Mouse (Mus musculus): Measurements from ENCODE around the gene Lama4. TPM values are rescaled to one million over a fixed set of nuclear protein-coding genes. Genes with fewer than 3 reads are reported as not detected.

The Lama4 gene
- polyA plus RNA-seq, 1 experiment from 2014 or later: 12.3 TPM

GRCm38 (mm10) chr10:39141401-39141800 is 176.1 kb downstream of the Lama4 start:
- no peaks in the 10 kb centered on the region for H3K9me3 ChIP-seq (replicated peaks; ENCODE audit: control insufficient read depth, low read length)
- 98% methylated on average over 2 of the region's 2 CpGs for WGBS
- peaks cover 67% of the 10 kb centered on the region for H3K36me3 ChIP-seq (ENCODE audit: control insufficient read depth, insufficient read depth, low read length)

GRCm38 (mm10) chr10:39142216-39142615 is 176.9 kb downstream of the Lama4 start:
- Histone ChIP-seq H3K4me2 (ENCODE audit: low read length) (no peak overlapping the region), H3K27ac (ENCODE audit: low read depth, low read length) (no peak overlapping the region), H3K36me3 (ENCODE audit: control insufficient read depth, insufficient read depth, low read length) (peaks cover 71% of the 10 kb centered on the region), H3K4me1 (ENCODE audit: control insufficient read depth, insufficient read depth, low read length) (no peaks in the 10 kb centered on the region), H3K27me3 (replicated peaks; ENCODE audit: control insufficient read depth, insufficient read depth, low read length) (no peaks in the 10 kb centered on the region), H3K9me3 (replicated peaks; ENCODE audit: control insufficient read depth, low read length) (no peaks in the 10 kb centered on the region), H3K4me3 (ENCODE audit: low read depth, low read length) (no peak overlapping the region), H3K9ac (ENCODE audit: low read length) (no peak overlapping the region)
- no peak for DNase-seq (ENCODE audit: low spot score)
- 83% methylated on average over 12 of the region's 12 CpGs for WGBS
- no peak for ATAC-seq

More at GRCm38 (mm10) chr10:39141401-39141800, 176.1 kb downstream of the Lama4 start:
- Histone ChIP-seq H3K27ac (ENCODE audit: low read depth, low read length) (no peak overlapping the region), H3K9ac (ENCODE audit: low read length) (no peak overlapping the region), H3K4me3 (ENCODE audit: low read depth, low read length) (no peak overlapping the region), H3K27me3 (replicated peaks; ENCODE audit: control insufficient read depth, insufficient read depth, low read length) (no peaks in the 10 kb centered on the region), H3K4me1 (ENCODE audit: control insufficient read depth, insufficient read depth, low read length) (no peaks in the 10 kb centered on the region), H3K4me2 (ENCODE audit: low read length) (no peak overlapping the region)
- DNase-seq (ENCODE audit: low spot score) (no peak), ATAC-seq (no peak)

- no peaks in the 10 kb centered on the region for H3K27me3 ChIP-seq (replicated peaks; ENCODE audit: control insufficient read depth, insufficient read depth, low read length)
- 91% methylated on average over 5 of the region's 5 CpGs for WGBS
- no peaks in the 10 kb centered on the region for H3K4me1 ChIP-seq (ENCODE audit: control insufficient read depth, insufficient read depth, low read length)
- no peaks in the 10 kb centered on the region for H3K36me3 ChIP-seq (ENCODE audit: control insufficient read depth, insufficient read depth, low read length)
- ATAC-seq (no peak), DNase-seq (ENCODE audit: low spot score) (no peak)
- H3K9me3 ChIP-seq (replicated peaks; ENCODE audit: control insufficient read depth, low read length): no peaks in the 10 kb centered on the region
- H3K9ac ChIP-seq (ENCODE audit: low read length): no peak overlapping the region
- no peak overlapping the region for H3K4me2 ChIP-seq (ENCODE audit: low read length)
- H3K27ac ChIP-seq (ENCODE audit: low read depth, low read length): no peak overlapping the region
- H3K4me3 ChIP-seq (ENCODE audit: low read depth, low read length): no peak overlapping the region
Measured at GRCm38 (mm10) chr10:39156719-39157118, 191.4 kb downstream of the Lama4 start.

GRCm38 (mm10) chr10:39157321-39157720 is 192.0 kb downstream of the Lama4 start:
- WGBS: 94% methylated on average over 1 of the region's 1 CpGs
- Histone ChIP-seq H3K9ac (ENCODE audit: low read length) (no peak overlapping the region), H3K27ac (ENCODE audit: low read depth, low read length) (no peak overlapping the region), H3K4me3 (ENCODE audit: low read depth, low read length) (no peak overlapping the region), H3K36me3 (ENCODE audit: control insufficient read depth, insufficient read depth, low read length) (no peaks in the 10 kb centered on the region), H3K9me3 (replicated peaks; ENCODE audit: control insufficient read depth, low read length) (no peaks in the 10 kb centered on the region), H3K27me3 (replicated peaks; ENCODE audit: control insufficient read depth, insufficient read depth, low read length) (no peaks in the 10 kb centered on the region), H3K4me2 (ENCODE audit: low read length) (no peak overlapping the region), H3K4me1 (ENCODE audit: control insufficient read depth, insufficient read depth, low read length) (no peaks in the 10 kb centered on the region)
- ATAC-seq (no peak), DNase-seq (ENCODE audit: low spot score) (no peak)

- Histone ChIP-seq H3K27ac (ENCODE audit: low read depth, low read length) (no peak overlapping the region), H3K4me2 (ENCODE audit: low read length) (no peak overlapping the region), H3K4me1 (ENCODE audit: control insufficient read depth, insufficient read depth, low read length) (no peaks in the 10 kb centered on the region), H3K27me3 (replicated peaks; ENCODE audit: control insufficient read depth, insufficient read depth, low read length) (no peaks in the 10 kb centered on the region), H3K4me3 (ENCODE audit: low read depth, low read length) (no peak overlapping the region), H3K36me3 (ENCODE audit: control insufficient read depth, insufficient read depth, low read length) (no peaks in the 10 kb centered on the region), H3K9me3 (replicated peaks; ENCODE audit: control insufficient read depth, low read length) (no peaks in the 10 kb centered on the region), H3K9ac (ENCODE audit: low read length) (no peak overlapping the region)
- ATAC-seq: no peak
- no peak for DNase-seq (ENCODE audit: low spot score)
- WGBS: 61% methylated on average over 12 of the region's 12 CpGs
Measured at GRCm38 (mm10) chr10:39158306-39158705, 193.0 kb downstream of the Lama4 start.

Other genes starting within 250 kb of the Lama4 start
- gene Rfpl4b, start 143.7 kb upstream of the Lama4 start, polyA plus RNA-seq (2014; fragmentation: Nextera tagmentation; extraction: Ambion mirVana): not detected in 2 replicates
- gene Fam229b, start 168.4 kb downstream of the Lama4 start, polyA plus RNA-seq (2014; fragmentation: Nextera tagmentation; extraction: Ambion mirVana): 25.0 and 35.1 TPM in 2 replicates
- 11.3 and 12.1 TPM in 2 replicates for gene Tube1, start 168.5 kb downstream of the Lama4 start, polyA plus RNA-seq (2014; fragmentation: Nextera tagmentation; extraction: Ambion mirVana)
- 0.28 and 0.33 TPM in 2 replicates for gene Ccn6, start 198.3 kb downstream of the Lama4 start, polyA plus RNA-seq (2014; fragmentation: Nextera tagmentation; extraction: Ambion mirVana)

Data from forebrain, embryonic 14.5 days (tissue).